Mouse (Mus musculus) spleen, postnatal 36 days (tissue): ENCODE measurements at regions not wholly inside any gene's neighbourhood (a gene's known extent, or its start where the extent isn't known, plus 50 kb on each side); places are given as distances from the start of the nearest gene placed in this dataset.
A peak's percentile ranks its signal among the peaks of the same experiment; 100 is the strongest.
"Not testable (repeated sequence)": the region's sequence is repeated elsewhere in the genome, so short reads cannot be mapped to it uniquely, and the experiment has no call there.

Experiments
- DNase-seq, 2 experiments: peaks; one replicate each; pipeline ENCODE4 v3.0.0; 2022; ENCODE audit warnings: low spot score in 2 of 2, mixed read lengths in 1 of 2

GRCm38 (mm10) chr9:116426269-116426999 lies 251.3 kb upstream of the Tgfbr2 start:
- peak; percentile 16 to 38 for DNase-seq

- not testable (repeated sequence) for DNase-seq
Observed at GRCm38 (mm10) chr9:116425400-116425799, 250.2 kb upstream of the Tgfbr2 start.

- no peak for DNase-seq
Observed at GRCm38 (mm10) chr9:116415021-116415420, 239.9 kb upstream of the Tgfbr2 start.

- DNase-seq: no peak
Observed at GRCm38 (mm10) chr9:116411067-116411466, 235.9 kb upstream of the Tgfbr2 start.

GRCm38 (mm10) chr9:116410461-116410860 lies 235.3 kb upstream of the Tgfbr2 start:
- no peak for DNase-seq

GRCm38 (mm10) chr9:116408116-116408515 lies 233.0 kb upstream of the Tgfbr2 start:
- no peak for DNase-seq

DNA sequence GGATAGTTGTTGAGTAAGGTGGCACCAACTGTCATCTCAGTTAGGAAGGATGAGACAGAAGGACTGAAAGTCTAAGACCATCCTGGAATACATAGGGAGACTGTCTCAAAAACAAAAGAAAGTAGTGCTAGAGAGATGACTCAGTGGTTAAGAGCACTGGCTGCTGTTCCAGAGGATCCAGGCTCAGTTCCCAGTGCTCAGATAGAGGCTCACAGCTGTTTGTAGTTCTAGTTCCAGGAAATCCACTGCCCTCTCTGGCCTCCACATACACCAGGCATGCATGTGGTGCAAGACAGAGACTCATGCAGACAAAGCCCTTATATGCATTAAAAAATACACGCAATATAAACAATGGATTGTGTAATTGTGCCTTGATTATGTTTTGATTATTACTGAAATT lies 229.9 kb upstream of the Tgfbr2 start:
- no peak for DNase-seq

DNA sequence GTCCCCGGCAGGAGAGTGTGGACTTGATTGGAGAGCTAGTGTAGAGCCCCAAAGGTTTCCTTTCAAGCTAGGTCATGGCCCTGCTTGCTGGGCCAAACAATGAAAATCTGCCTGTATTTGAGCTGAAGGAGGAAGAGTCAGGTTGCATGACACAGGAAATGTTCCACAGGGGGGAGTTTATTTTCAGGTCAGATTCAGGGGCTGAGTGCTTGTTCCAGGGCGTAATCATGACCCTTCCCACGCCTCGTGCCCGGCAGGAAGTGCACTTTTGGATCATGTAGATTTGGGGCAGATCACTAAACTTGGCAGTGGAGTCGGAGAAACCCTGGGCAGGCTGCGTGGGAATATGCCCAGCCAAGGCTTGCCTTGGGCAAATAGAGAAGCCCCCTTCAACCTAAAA lies 226.7 kb upstream of the Tgfbr2 start:
- no peak for DNase-seq

- DNase-seq: no peak
Observed at GRCm38 (mm10) chr9:116400270-116400669, 225.1 kb upstream of the Tgfbr2 start.

- no peak for DNase-seq
Observed at GRCm38 (mm10) chr9:116399296-116399695, 224.1 kb upstream of the Tgfbr2 start.

- DNase-seq: no peak
Observed at GRCm38 (mm10) chr9:116392258-116392657, 217.1 kb upstream of the Tgfbr2 start.

GRCm38 (mm10) chr9:116389781-116390180 lies 214.6 kb upstream of the Tgfbr2 start:
- no peak for DNase-seq

DNA sequence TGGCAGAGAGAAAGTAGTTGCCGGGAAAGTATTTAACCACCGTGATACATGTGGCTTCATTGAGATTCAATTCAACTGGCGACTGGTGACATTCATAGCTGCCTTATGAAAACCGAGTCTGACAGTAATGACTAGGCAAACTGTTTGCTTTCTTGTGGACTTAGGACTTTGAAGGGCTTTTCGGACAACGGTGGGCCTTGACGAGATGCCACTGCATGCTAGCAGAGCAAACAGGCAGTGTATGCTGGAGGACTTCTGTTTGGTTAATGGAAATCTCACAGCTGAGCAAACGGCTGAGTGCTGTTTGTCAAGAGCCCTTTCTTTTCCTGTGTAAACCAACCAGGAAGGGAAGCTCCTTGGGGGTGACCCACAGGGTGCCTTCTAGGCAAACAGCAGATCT lies 213.7 kb upstream of the Tgfbr2 start:
- DNase-seq: no peak

- no peak for DNase-seq
Observed at GRCm38 (mm10) chr9:116388025-116388424, 212.9 kb upstream of the Tgfbr2 start.

DNA sequence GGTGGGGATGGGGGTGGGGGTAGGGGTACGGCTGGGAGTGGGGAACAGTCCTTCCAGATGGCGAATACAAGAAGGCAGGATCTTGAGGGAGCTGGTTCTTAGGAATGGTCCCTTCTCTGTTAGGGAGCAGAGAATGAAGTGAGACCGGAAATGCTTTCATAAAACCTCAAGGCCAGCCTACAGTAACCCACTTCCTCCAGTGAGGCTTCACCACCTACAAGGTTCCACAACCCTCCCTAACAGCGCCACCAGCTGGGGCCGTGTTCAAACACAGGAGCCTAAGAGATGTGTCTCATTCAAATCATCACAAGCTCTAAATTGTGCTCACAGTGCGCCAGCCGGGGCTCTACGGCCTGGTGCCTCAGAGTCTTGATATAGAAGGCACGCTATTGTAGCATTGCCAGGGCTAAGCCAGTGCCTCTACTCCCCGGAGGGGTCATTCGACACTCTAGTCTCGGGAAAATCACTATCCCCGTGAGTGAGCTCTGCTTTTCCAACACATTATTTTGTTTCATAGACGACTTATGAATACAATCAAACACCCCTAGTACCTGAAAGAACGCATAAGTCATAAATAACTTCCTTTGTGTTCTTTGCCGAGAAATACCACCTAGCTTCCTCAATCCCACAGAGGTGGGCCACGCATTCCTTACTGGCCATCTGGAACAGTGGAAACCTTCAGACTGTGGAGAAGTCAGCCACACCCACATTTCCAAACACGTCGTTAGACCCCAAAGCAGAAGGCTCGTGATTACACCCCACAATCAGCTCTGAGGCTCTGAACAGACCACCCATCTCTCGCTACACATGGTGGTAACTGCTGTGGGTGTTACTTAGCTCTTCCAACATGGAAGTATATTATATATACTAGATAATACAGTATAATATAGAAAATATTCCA lies 209.3 kb upstream of the Tgfbr2 start:
- peak; percentile 93 to 95 for DNase-seq

GRCm38 (mm10) chr9:116383411-116384101 lies 208.4 kb upstream of the Tgfbr2 start:
- peak in 1 of 2 experiments; percentile 31 for DNase-seq

- no peak for DNase-seq
Observed at GRCm38 (mm10) chr9:116377706-116378105, 202.5 kb upstream of the Tgfbr2 start.

DNA sequence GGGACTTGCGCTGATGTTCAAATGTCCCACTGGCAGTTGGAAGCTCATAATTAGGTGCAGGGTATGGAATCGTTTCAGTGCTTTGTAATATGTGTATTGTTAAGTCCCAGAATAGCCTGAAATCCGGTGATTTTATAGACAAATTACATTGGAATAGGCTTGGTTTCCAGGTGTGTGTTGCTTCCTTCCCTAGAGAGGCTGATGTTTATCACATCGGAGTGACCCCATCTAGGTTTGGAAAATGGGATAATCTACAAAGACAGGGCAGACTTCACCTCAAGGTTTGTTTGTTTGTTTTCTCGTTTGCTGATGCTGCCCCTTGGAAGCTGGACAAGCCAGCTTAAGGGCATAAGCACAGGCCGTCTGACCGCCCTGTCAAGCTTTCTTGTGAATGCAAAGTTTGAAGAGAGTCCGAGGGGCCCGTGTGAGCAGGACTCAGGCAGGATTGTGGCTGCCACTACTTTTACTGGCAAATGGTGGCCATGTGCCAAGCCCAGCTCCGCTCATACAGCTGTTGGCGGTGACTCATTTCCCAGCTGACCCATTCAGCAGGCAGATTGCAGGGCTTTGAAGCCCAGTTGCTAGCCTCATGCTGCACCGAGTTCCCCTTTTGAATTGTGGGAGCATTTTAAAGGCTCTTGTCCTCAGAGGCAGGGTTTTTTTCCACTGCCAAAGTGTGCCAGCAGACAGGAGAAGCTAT lies 200.6 kb upstream of the Tgfbr2 start:
- DNase-seq: peak; percentile 32

DNA sequence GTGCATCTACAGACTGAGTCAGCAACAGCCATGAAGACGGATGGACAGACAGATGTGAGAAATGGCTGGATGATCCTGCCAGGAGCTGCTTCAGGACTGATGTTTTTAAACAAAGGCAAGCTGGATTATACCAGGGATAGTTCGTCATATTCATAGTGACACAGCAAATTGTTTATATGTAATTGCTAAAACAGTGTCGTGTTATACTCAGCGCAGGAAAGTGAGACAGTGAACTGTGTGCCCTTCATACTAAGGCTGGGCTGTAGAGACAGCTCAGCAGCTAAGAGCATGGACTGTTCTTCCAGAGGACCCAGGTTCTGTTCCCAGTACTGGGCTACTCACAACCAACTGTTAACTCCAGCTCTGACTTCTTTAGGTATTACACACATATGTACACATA lies 199.2 kb upstream of the Tgfbr2 start:
- DNase-seq: no peak

GRCm38 (mm10) chr9:116373396-116373795 lies 198.2 kb upstream of the Tgfbr2 start:
- no peak for DNase-seq

- DNase-seq: peak in 1 of 2 experiments; percentile 47
Observed at GRCm38 (mm10) chr9:116369059-116369718, 194.0 kb upstream of the Tgfbr2 start.
